Mouse (Mus musculus): ENCODE measurements around the gene Lmln.

DNA sequence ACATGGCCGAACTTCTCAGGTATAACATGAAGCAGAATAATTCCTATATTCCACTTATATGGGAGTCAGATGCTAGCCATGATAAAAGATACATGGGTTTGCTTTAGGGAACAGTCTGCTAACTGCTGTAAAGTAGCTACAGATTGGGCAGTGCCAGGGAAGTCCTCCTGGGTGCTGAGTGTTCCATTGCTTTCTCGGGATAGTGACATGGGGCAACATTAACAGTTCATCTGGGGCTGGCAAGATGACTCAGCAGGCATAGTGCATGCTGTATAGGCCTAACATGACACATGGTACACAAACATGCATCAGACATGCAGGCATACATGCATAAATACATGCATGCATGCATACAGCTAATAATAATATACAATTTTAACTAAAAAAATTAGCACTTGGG, 21.7 kb downstream of the Lmln start:
- TF ChIP-seq CTCF (conservative IDR thresholded peaks at IDR 0.05; ENCODE audit: low read length) (no peak), NANOG (IDR thresholded peaks at IDR 0.05; ENCODE audit: borderline replicate concordance, low read length) (no peak)
